Mouse (Mus musculus): ENCODE measurements around the gene Stt3b. TPM values are rescaled to one million over a fixed set of nuclear protein-coding genes. Genes with fewer than 3 reads are reported as not detected.

The Stt3b gene
- polyA plus RNA-seq, 1 experiment from 2014 or later = 128 TPM

GRCm38 (mm10) chr9:115313830-115314229, 3.6 kb upstream of the Stt3b start:
- Histone ChIP-seq H3K4me3 (no peak overlapping the region), H3K9me3 (no peaks in the 10 kb centered on the region), H3K27me3 (replicated peaks) (no peaks in the 10 kb centered on the region), H3K9ac (no peak overlapping the region), H3K4me2 (replicated peaks) (no peak overlapping the region), H3K4me1 (no peaks in the 10 kb centered on the region), H3K27ac (no peak overlapping the region), H3K36me3 (no peaks in the 10 kb centered on the region)
- 86% methylated on average over 5 of the region's 5 CpGs for WGBS
- no peak for ATAC-seq (ENCODE audit: low FRiP score, low read depth)

- WGBS = 9% methylated on average over 5 of the region's 5 CpGs
Measured at GRCm38 (mm10) chr9:115311223-115311520, 951 bp upstream of the Stt3b start.

GRCm38 (mm10) chr9:115309977-115310345, 260 bp downstream of the Stt3b start:
- Histone ChIP-seq H3K27ac (peak overlapping the region; percentile 95), H3K9ac (peak overlapping the region; percentile 98), H3K9me3 (no peaks in the 10 kb centered on the region), H3K27me3 (replicated peaks) (no peaks in the 10 kb centered on the region), H3K4me1 (peaks cover 24% of the 10 kb centered on the region), H3K4me3 (peak overlapping the region; percentile 95), H3K36me3 (no peaks in the 10 kb centered on the region), H3K4me2 (replicated peaks) (peak overlapping the region; percentile 71)
- ATAC-seq (ENCODE audit: low FRiP score, low read depth) = no peak
- under 1% methylated on average over 41 of the region's 42 CpGs for WGBS

More at GRCm38 (mm10) chr9:115311223-115311520, 951 bp upstream of the Stt3b start:
- Histone ChIP-seq H3K4me3 (no peak overlapping the region), H3K4me1 (peaks cover 19% of the 10 kb centered on the region), H3K9ac (no peak overlapping the region), H3K4me2 (replicated peaks) (peak overlapping the region; percentile 71), H3K27ac (no peak overlapping the region), H3K9me3 (no peaks in the 10 kb centered on the region), H3K36me3 (no peaks in the 10 kb centered on the region), H3K27me3 (replicated peaks) (no peaks in the 10 kb centered on the region)
- no peak for ATAC-seq (ENCODE audit: low FRiP score, low read depth)

GRCm38 (mm10) chr9:115309381-115309971, 745 bp downstream of the Stt3b start:
- peak; percentile 15; the same call in 1 of the 2 replicates for ATAC-seq (ENCODE audit: low FRiP score, low read depth)
- WGBS = under 1% methylated on average over 65 of the region's 65 CpGs
- H3K36me3 ChIP-seq = no peaks in the 10 kb centered on the region

GRCm38 (mm10) chr9:115308941-115309380, 1.3 kb downstream of the Stt3b start:
- no peaks in the 10 kb centered on the region for H3K27me3 ChIP-seq (replicated peaks)
- peak overlapping the region; percentile 71 for H3K4me2 ChIP-seq (replicated peaks)
- peak overlapping the region; percentile 95; the same call in 1 of the 2 replicates for H3K27ac ChIP-seq
- H3K4me1 ChIP-seq = peaks cover 24% of the 10 kb centered on the region
- ATAC-seq (ENCODE audit: low FRiP score, low read depth) = no peak
- H3K9me3 ChIP-seq = no peaks in the 10 kb centered on the region
- WGBS = under 1% methylated on average over 18 of the region's 18 CpGs
- H3K4me3 ChIP-seq = peak overlapping the region; percentile 95
- H3K9ac ChIP-seq = peak overlapping the region; percentile 98
- H3K36me3 ChIP-seq = no peaks in the 10 kb centered on the region

More at GRCm38 (mm10) chr9:115309381-115309971, 745 bp downstream of the Stt3b start:
- H3K27ac ChIP-seq = peak overlapping the region; percentile 95
- no peaks in the 10 kb centered on the region for H3K27me3 ChIP-seq (replicated peaks)
- peak overlapping the region; percentile 95 for H3K4me3 ChIP-seq
- peak overlapping the region; percentile 71 for H3K4me2 ChIP-seq (replicated peaks)
- no peaks in the 10 kb centered on the region for H3K9me3 ChIP-seq
- H3K9ac ChIP-seq = peak overlapping the region; percentile 98
- H3K4me1 ChIP-seq = peaks cover 24% of the 10 kb centered on the region

GRCm38 (mm10) chr9:115308401-115308800, 1.8 kb downstream of the Stt3b start:
- Histone ChIP-seq H3K9me3 (no peaks in the 10 kb centered on the region), H3K4me3 (peak overlapping the region; percentile 95), H3K36me3 (no peaks in the 10 kb centered on the region), H3K9ac (peak overlapping the region; percentile 98; the same call in 1 of the 2 replicates), H3K27me3 (replicated peaks) (no peaks in the 10 kb centered on the region), H3K4me1 (peaks cover 24% of the 10 kb centered on the region), H3K4me2 (replicated peaks) (peak overlapping the region; percentile 71), H3K27ac (no peak overlapping the region)
- WGBS = 19% methylated on average over 4 of the region's 4 CpGs
- no peak for ATAC-seq (ENCODE audit: low FRiP score, low read depth)

- Histone ChIP-seq H3K36me3 (peaks cover 3% of the 10 kb centered on the region; the same call in 1 of the 2 replicates), H3K27ac (no peak overlapping the region), H3K4me3 (no peak overlapping the region), H3K27me3 (replicated peaks) (no peaks in the 10 kb centered on the region), H3K9me3 (no peaks in the 10 kb centered on the region), H3K4me2 (replicated peaks) (peak overlapping the region; percentile 71), H3K9ac (no peak overlapping the region), H3K4me1 (peaks cover 37% of the 10 kb centered on the region)
- 46% methylated on average over 6 of the region's 6 CpGs for WGBS
- ATAC-seq (ENCODE audit: low FRiP score, low read depth) = no peak
Measured at GRCm38 (mm10) chr9:115306202-115306601, 4.0 kb downstream of the Stt3b start.

- H3K9ac ChIP-seq = no peak overlapping the region
- H3K36me3 ChIP-seq = peaks cover 3% of the 10 kb centered on the region; the same call in 1 of the 2 replicates
- no peaks in the 10 kb centered on the region for H3K27me3 ChIP-seq (replicated peaks)
- H3K4me2 ChIP-seq (replicated peaks) = no peak overlapping the region
- no peak overlapping the region for H3K27ac ChIP-seq
- H3K9me3 ChIP-seq = no peaks in the 10 kb centered on the region
- no peak for ATAC-seq (ENCODE audit: low FRiP score, low read depth)
- H3K4me1 ChIP-seq = peaks cover 48% of the 10 kb centered on the region
- 84% methylated on average over 4 of the region's 4 CpGs for WGBS
- H3K4me3 ChIP-seq = no peak overlapping the region
Measured at GRCm38 (mm10) chr9:115304149-115304548, 6.1 kb downstream of the Stt3b start.

GRCm38 (mm10) chr9:115301593-115301992, 8.6 kb downstream of the Stt3b start:
- Histone ChIP-seq H3K4me2 (replicated peaks) (no peak overlapping the region), H3K27ac (no peak overlapping the region), H3K4me1 (peaks cover 33% of the 10 kb centered on the region), H3K27me3 (replicated peaks) (no peaks in the 10 kb centered on the region), H3K4me3 (no peak overlapping the region), H3K36me3 (peaks cover 3% of the 10 kb centered on the region; the same call in 1 of the 2 replicates), H3K9ac (no peak overlapping the region), H3K9me3 (no peaks in the 10 kb centered on the region)
- WGBS = 85% methylated on average over 7 of the region's 7 CpGs
- ATAC-seq (ENCODE audit: low FRiP score, low read depth) = no peak

GRCm38 (mm10) chr9:115301002-115301579, 9.1 kb downstream of the Stt3b start:
- Histone ChIP-seq H3K27ac (no peak overlapping the region), H3K4me3 (no peak overlapping the region), H3K36me3 (peaks cover 3% of the 10 kb centered on the region; the same call in 1 of the 2 replicates), H3K9ac (no peak overlapping the region), H3K4me2 (replicated peaks) (no peak overlapping the region), H3K4me1 (peaks cover 28% of the 10 kb centered on the region), H3K27me3 (replicated peaks) (no peaks in the 10 kb centered on the region), H3K9me3 (no peaks in the 10 kb centered on the region)
- ATAC-seq (ENCODE audit: low FRiP score, low read depth) = no peak
- 93% methylated on average over 6 of the region's 6 CpGs for WGBS

GRCm38 (mm10) chr9:115296738-115297137, 13.5 kb downstream of the Stt3b start:
- no peak for ATAC-seq (ENCODE audit: low FRiP score, low read depth)
- no peak overlapping the region for H3K4me3 ChIP-seq
- no peak overlapping the region for H3K9ac ChIP-seq
- H3K4me2 ChIP-seq (replicated peaks) = no peak overlapping the region
- H3K36me3 ChIP-seq = peaks cover 3% of the 10 kb centered on the region; the same call in 1 of the 2 replicates
- H3K27ac ChIP-seq = no peak overlapping the region
- H3K27me3 ChIP-seq (replicated peaks) = no peaks in the 10 kb centered on the region
- peaks cover 23% of the 10 kb centered on the region for H3K4me1 ChIP-seq
- 78% methylated on average over 7 of the region's 7 CpGs for WGBS
- no peaks in the 10 kb centered on the region for H3K9me3 ChIP-seq

GRCm38 (mm10) chr9:115293920-115294594, 16.2 kb downstream of the Stt3b start:
- 71% methylated on average over 10 of the region's 10 CpGs for WGBS
- no peak overlapping the region for H3K9ac ChIP-seq
- H3K4me3 ChIP-seq = no peak overlapping the region
- no peaks in the 10 kb centered on the region for H3K27me3 ChIP-seq (replicated peaks)
- H3K36me3 ChIP-seq = no peaks in the 10 kb centered on the region
- ATAC-seq (ENCODE audit: low FRiP score, low read depth) = no peak
- no peaks in the 10 kb centered on the region for H3K9me3 ChIP-seq
- H3K4me1 ChIP-seq = peaks cover 7% of the 10 kb centered on the region
- no peak overlapping the region for H3K27ac ChIP-seq
- no peak overlapping the region for H3K4me2 ChIP-seq (replicated peaks)
